Mouse (Mus musculus) heart, postnatal 0 days (tissue): Measurements from ENCODE around the gene G3bp2. TPM values are rescaled to one million over a fixed set of nuclear protein-coding genes. Genes with fewer than 3 reads are reported as not detected.

Source experiments
- ATAC-seq: fragments of 200-750 bp; cut with Nextera tagmentation; 2 replicates; pipeline ENCODE4 v1.8.0; 2017; ENCODE audit warnings: low read depth, moderate number of reproducible peaks, moderate library complexity; ENCODE audit not compliant: insufficient read depth
- DNase-seq: peaks from one replicate; pipeline ENCODE4 v3.0.0-alpha.2; 2016; ENCODE audit warnings: low spot score
- H3K27ac ChIP-seq: fragments of 300-500 bp; sonication (generic); 2 replicates; pipeline ENCODE4 v1.5.1; 2014; ENCODE audit warnings: low read depth, mild to moderate bottlenecking
- H3K27me3 ChIP-seq: fragments of 300-500 bp; sonication (generic); 2 replicates; pipeline ENCODE4 v1.6.1; 2014; ENCODE audit warnings: low read length, mixed read lengths; ENCODE audit not compliant: control insufficient read depth, insufficient read depth
- H3K36me3 ChIP-seq: fragments of 300-500 bp; sonication (generic); replicated peaks from 2 replicates; pipeline ENCODE4 v1.6.1; 2014; ENCODE audit warnings: low read length, mixed read lengths; ENCODE audit not compliant: control insufficient read depth, insufficient read depth
- H3K4me1 ChIP-seq: fragments of 300-500 bp; sonication (generic); 2 replicates; pipeline ENCODE4 v1.6.1; 2014; ENCODE audit warnings: antibody characterized with exemption; ENCODE audit not compliant: control insufficient read depth, insufficient read depth
- H3K4me2 ChIP-seq: fragments of 300-500 bp; sonication (generic); 2 replicates; pipeline ENCODE4 v1.6.1; 2014; ENCODE audit warnings: low read depth, mild to moderate bottlenecking, low read length, moderate library complexity
- H3K4me3 ChIP-seq: fragments of 300-500 bp; sonication (generic); 2 replicates; pipeline ENCODE4 v1.5.1; 2014; ENCODE audit warnings: low read depth, low read length
- H3K9ac ChIP-seq: fragments of 300-500 bp; sonication (generic); replicated peaks from 2 replicates; pipeline ENCODE4 v1.6.1; 2014; ENCODE audit warnings: low read depth, low read length, mixed read lengths
- H3K9me3 ChIP-seq: fragments of 300-500 bp; sonication (generic); replicated peaks from 2 replicates; pipeline ENCODE4 v1.6.1; 2016; ENCODE audit warnings: low read length; ENCODE audit not compliant: control insufficient read depth
- CTCF ChIP-seq: IDR thresholded peaks from 2 replicates; pipeline ENCODE4 v1.5.1; 2016; ENCODE audit warnings: antibody characterized with exemption, control low read depth, low read depth
- EP300 ChIP-seq: IDR thresholded peaks from 2 replicates; pipeline ENCODE4 v1.6.1; 2016; ENCODE audit warnings: antibody characterized with exemption, low read depth
- WGBS: fragments of 180-500 bp; shearing (Covaris S2); extraction: QIAGEN DNeasy Blood & Tissue Kit; methylation state at CpG from one replicate; pipeline ENCODE4 v1.1.7; 2014; 5-methylcytosine and 5-hydroxymethylcytosine counted together
- polyA plus RNA-seq: library from polyadenylated mRNA; unstranded; fragments of >200 nt; fragmentation: Nextera tagmentation; extraction: Ambion mirVana; gene quantifications from 2 replicates; pipeline ENCODE4 v1.2.1, GENCODE M21; 2015
- total RNA-seq: library from RNA; depleted of rRNA; stranded (reverse); fragments of >200 nt; gene quantifications from 2 replicates; pipeline ENCODE4 v1.2.3, GENCODE M21; 2014; ENCODE audit warnings: low replicate concordance

G3bp2 gene
- total and polyA plus RNA-seq, 2 experiments from 2014 or later: 32.1 to 119 TPM

- ATAC-seq (no peak), DNase-seq (no peak)
- TF ChIP-seq EP300 (no peak), CTCF (no peak)
- 85% methylated on average over 4 of the region's 4 CpGs for WGBS
- no peak overlapping the region for H3K9ac ChIP-seq
- H3K4me2 ChIP-seq: no peak overlapping the region
- H3K27me3 ChIP-seq: no peaks in the 10 kb centered on the region
- no peaks in the 10 kb centered on the region for H3K36me3 ChIP-seq
- H3K27ac ChIP-seq: no peak overlapping the region
- H3K9me3 ChIP-seq: no peaks in the 10 kb centered on the region
- H3K4me3 ChIP-seq: no peak overlapping the region
- H3K4me1 ChIP-seq: 0 out of 2 replicates have a peak, but pooled peaks cover under 1% of the 10 kb centered on the region
Measured at GRCm38 (mm10) chr5:92087469-92087868, 4.0 kb upstream of the G3bp2 start.

GRCm38 (mm10) chr5:92085821-92086550 is 2.5 kb upstream of the G3bp2 start:
- H3K4me3 ChIP-seq: no peak overlapping the region
- H3K9ac ChIP-seq: no peak overlapping the region
- no peak for DNase-seq
- peaks cover 13% of the 10 kb centered on the region for H3K4me1 ChIP-seq
- WGBS: 82% methylated on average over 7 of the region's 7 CpGs
- no peak for TF ChIP-seq EP300
- TF ChIP-seq CTCF: no peak
- no peak overlapping the region for H3K27ac ChIP-seq
- ATAC-seq: no peak
- H3K36me3 ChIP-seq: no peaks in the 10 kb centered on the region
- H3K9me3 ChIP-seq: no peaks in the 10 kb centered on the region
- H3K27me3 ChIP-seq: no peaks in the 10 kb centered on the region
- no peak overlapping the region for H3K4me2 ChIP-seq

- no peak overlapping the region for H3K9ac ChIP-seq
- H3K4me2 ChIP-seq: no peak overlapping the region
- H3K4me1 ChIP-seq: peaks cover 13% of the 10 kb centered on the region
- H3K36me3 ChIP-seq: no peaks in the 10 kb centered on the region
- DNase-seq (no peak), ATAC-seq (no peak)
- TF ChIP-seq EP300 (no peak), CTCF (no peak)
- no peaks in the 10 kb centered on the region for H3K9me3 ChIP-seq
- 56% methylated on average over 4 of the region's 4 CpGs for WGBS
- H3K4me3 ChIP-seq: no peak overlapping the region
- no peak overlapping the region for H3K27ac ChIP-seq
- H3K27me3 ChIP-seq: no peaks in the 10 kb centered on the region
Measured at GRCm38 (mm10) chr5:92085246-92085645, 1.7 kb upstream of the G3bp2 start.

DNA sequence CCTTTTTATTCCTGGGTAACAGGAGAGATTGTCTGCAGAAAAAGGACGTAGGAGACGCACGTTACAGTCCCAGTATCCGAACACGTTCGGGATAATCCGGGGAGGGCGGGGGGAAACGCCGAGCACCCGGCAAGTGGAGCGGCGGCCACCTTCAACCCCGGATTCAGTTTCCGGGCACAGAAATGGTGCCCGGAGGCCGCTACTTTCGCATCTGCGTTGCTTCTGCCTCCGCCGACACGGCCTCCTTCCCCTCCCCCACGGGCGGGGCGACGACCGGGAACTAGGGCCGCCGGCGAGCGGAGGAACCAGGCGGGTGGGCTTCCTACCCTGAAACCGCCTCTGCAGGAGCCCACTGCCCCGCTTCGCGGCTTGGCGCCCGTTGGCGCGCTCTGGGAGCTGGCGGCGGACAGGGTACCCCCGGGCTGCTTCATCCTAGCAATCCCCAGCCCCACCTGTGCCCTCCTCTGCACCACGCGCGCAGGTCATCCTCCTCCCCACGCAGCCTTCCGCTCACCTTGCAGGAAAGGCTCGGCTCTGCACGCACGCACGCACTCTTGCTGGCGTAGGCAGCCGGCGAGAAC is 608 bp downstream of the G3bp2 start:
- Histone ChIP-seq H3K4me3 (peak overlapping the region; percentile 100), H3K36me3 (no peaks in the 10 kb centered on the region), H3K9ac (peak overlapping the region; percentile 97), H3K4me1 (peaks cover 22% of the 10 kb centered on the region), H3K27me3 (no peaks in the 10 kb centered on the region), H3K4me2 (peak overlapping the region; percentile 97), H3K9me3 (no peaks in the 10 kb centered on the region), H3K27ac (peak overlapping the region; percentile 99)
- DNase-seq (peak; percentile 66), ATAC-seq (peak; percentile 18; the same call in 1 of the 2 replicates)
- WGBS: under 1% methylated on average over 52 of the region's 55 CpGs
- no peak for TF ChIP-seq EP300
- TF ChIP-seq CTCF: no peak

DNA sequence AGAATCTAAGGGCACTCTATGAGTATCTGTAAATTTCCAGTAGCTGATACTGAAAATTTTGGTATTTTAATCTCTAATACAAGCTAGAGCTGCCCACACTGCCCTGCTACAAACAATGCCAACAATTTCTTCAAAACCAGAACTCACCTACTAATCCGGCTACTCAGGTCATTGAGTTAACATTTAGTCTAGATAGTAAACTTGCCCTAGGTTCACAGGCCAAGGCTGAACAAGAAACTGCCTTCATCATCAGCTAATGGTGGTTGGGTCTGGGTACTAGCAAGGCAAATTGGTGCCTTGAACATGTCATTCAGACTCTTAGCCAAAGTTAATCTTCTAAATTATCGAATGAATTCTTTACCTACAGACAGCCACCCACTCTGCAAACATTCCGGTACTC is 2.2 kb downstream of the G3bp2 start:
- H3K4me3 ChIP-seq: no peak overlapping the region

More for the DNA sequence above, 2.2 kb downstream of the G3bp2 start:
- Histone ChIP-seq H3K4me1 (peaks cover 22% of the 10 kb centered on the region), H3K4me2 (peak overlapping the region; percentile 97), H3K36me3 (no peaks in the 10 kb centered on the region), H3K27me3 (no peaks in the 10 kb centered on the region), H3K27ac (no peak overlapping the region), H3K9me3 (no peaks in the 10 kb centered on the region), H3K9ac (no peak overlapping the region)
- 63% methylated on average over 3 of the region's 3 CpGs for WGBS
- ATAC-seq (no peak), DNase-seq (no peak)
- TF ChIP-seq EP300 (no peak), CTCF (no peak)
